Mouse (Mus musculus) megakaryocyte, embryonic 14.5 days (primary cell): Measurements from ENCODE around the gene Prickle3. TPM values are rescaled to one million over a fixed set of nuclear protein-coding genes. Genes with fewer than 3 reads are reported as not detected.
"Not testable (repeated sequence)": the region's sequence is repeated elsewhere in the genome, so short reads cannot be mapped to it uniquely, and the experiment has no call there.

Experiments used
- H3K27me3 ChIP-seq: replicated peaks from 2 replicates; pipeline ENCODE3; 2012; ENCODE audit warnings: inconsistent platforms
- H3K36me3 ChIP-seq: replicated peaks from 2 replicates; pipeline ENCODE3; 2012; ENCODE audit warnings: low read length, inconsistent platforms, mixed read lengths
- H3K4me1 ChIP-seq: 2 replicates; pipeline ENCODE4 v1.6.1; 2012; ENCODE audit warnings: inconsistent platforms
- H3K4me3 ChIP-seq: replicated peaks from 2 replicates; pipeline ENCODE3; 2012; ENCODE audit warnings: moderate library complexity, mild to moderate bottlenecking, inconsistent platforms
- H3K9me3 ChIP-seq: 2 replicates; pipeline ENCODE4 v1.6.1; 2012; ENCODE audit warnings: inconsistent platforms
- FLI1 ChIP-seq: IDR thresholded peaks from 2 replicates; pipeline ENCODE4 v1.6.1; 2012; ENCODE audit warnings: low read length, inconsistent platforms, mixed read lengths
- GATA1 ChIP-seq: IDR thresholded peaks from 3 replicates; pipeline ENCODE4 v1.6.1; 2012; ENCODE audit warnings: mixed read lengths, low read length, inconsistent platforms, borderline replicate concordance
- polyA plus RNA-seq: library from polyadenylated mRNA; stranded (reverse); fragments of >175 nt; gene quantifications from 2 replicates; pipeline ENCODE4 v1.2.3, GENCODE M21; 2012; ENCODE audit warnings: low replicate concordance; ENCODE audit not compliant: insufficient read depth

Gene Prickle3
- polyA plus RNA-seq, 1 experiment: 3.0 TPM

- Histone ChIP-seq H3K4me1 (no peaks in the 10 kb centered on the region), H3K9me3 (no peaks in the 10 kb centered on the region), H3K36me3 (no peaks in the 10 kb centered on the region), H3K27me3 (peaks cover 21% of the 10 kb centered on the region), H3K4me3 (no peak overlapping the region)
- no peak for TF ChIP-seq GATA1
- TF ChIP-seq FLI1: no peak
Observed at GRCm38 (mm10) chrX:7688321-7688720, 31.3 kb downstream of the Prickle3 start.

- Histone ChIP-seq H3K4me1 (peaks cover 3% of the 10 kb centered on the region; the same call in 1 of the 2 replicates), H3K4me3 (no peak overlapping the region), H3K9me3 (no peaks in the 10 kb centered on the region), H3K36me3 (no peaks in the 10 kb centered on the region), H3K27me3 (peaks cover 17% of the 10 kb centered on the region)
- TF ChIP-seq GATA1 (no peak), FLI1 (no peak)
Observed at GRCm38 (mm10) chrX:7690486-7690885, 33.4 kb downstream of the Prickle3 start.

- Histone ChIP-seq H3K9me3 (no peaks in the 10 kb centered on the region), H3K27me3 (peaks cover 7% of the 10 kb centered on the region), H3K36me3 (no peaks in the 10 kb centered on the region), H3K4me1 (peaks cover 3% of the 10 kb centered on the region; the same call in 1 of the 2 replicates), H3K4me3 (no peak overlapping the region)
- TF ChIP-seq FLI1 (no peak), GATA1 (no peak)
Observed at GRCm38 (mm10) chrX:7692862-7693261, 35.8 kb downstream of the Prickle3 start.

- Histone ChIP-seq H3K4me1 (peaks cover 15% of the 10 kb centered on the region), H3K9me3 (no peaks in the 10 kb centered on the region), H3K36me3 (peaks cover 30% of the 10 kb centered on the region), H3K4me3 (peak overlapping the region; percentile 92), H3K27me3 (no peaks in the 10 kb centered on the region)
- TF ChIP-seq GATA1: no peak
- no peak for TF ChIP-seq FLI1
Observed at GRCm38 (mm10) chrX:7696520-7696919, 39.5 kb downstream of the Prickle3 start.

- Histone ChIP-seq H3K9me3 (no peaks in the 10 kb centered on the region), H3K27me3 (no peaks in the 10 kb centered on the region), H3K4me1 (peaks cover 15% of the 10 kb centered on the region), H3K4me3 (peak within 1 kb of the TSS; percentile 92), H3K36me3 (peaks cover 35% of the 10 kb centered on the region)
- TF ChIP-seq FLI1 (no peak), GATA1 (no peak)
Observed at GRCm38 (mm10) chrX:7696954-7697381, 39.9 kb downstream of the Prickle3 start, which contains the start of gene Gpkow. Gene Gpkow (plus strand): TSS chrX:7697131.

GRCm38 (mm10) chrX:7713764-7714134 is 56.7 kb downstream of the Prickle3 start:
- Histone ChIP-seq H3K4me3 (peak overlapping the region; percentile 90), H3K36me3 (peaks cover 10% of the 10 kb centered on the region)
- not testable (repeated sequence) for H3K27me3 ChIP-seq, H3K9me3 ChIP-seq, H3K4me1 ChIP-seq

GRCm38 (mm10) chrX:7714135-7714899 is 57.3 kb downstream of the Prickle3 start, which contains the start of gene Wdr45:
Gene Wdr45 (plus strand): TSS chrX:7714333.
- H3K9me3 ChIP-seq, H3K27me3 ChIP-seq, H3K36me3 ChIP-seq, H3K4me1 ChIP-seq: not testable (repeated sequence)
- peak within 1 kb of the TSS; percentile 90 for H3K4me3 ChIP-seq

- H3K36me3 ChIP-seq, H3K27me3 ChIP-seq, H3K9me3 ChIP-seq, H3K4me3 ChIP-seq, H3K4me1 ChIP-seq: not testable (repeated sequence)
Observed at GRCm38 (mm10) chrX:7716058-7716457, 59.0 kb downstream of the Prickle3 start.

Other genes starting within 250 kb of the Prickle3 start
- 3.1 TPM in 1 of 2 replicates, not detected in the other for gene Foxp3, start 83.6 kb upstream of the Prickle3 start, polyA plus RNA-seq
- gene Ppp1r3f, start 83.0 kb upstream of the Prickle3 start, polyA plus RNA-seq: 0.54 and 1.3 TPM in 2 replicates
- 19.9 and 25.1 TPM in 2 replicates for gene Ccdc22, start 51.7 kb upstream of the Prickle3 start, polyA plus RNA-seq
- gene Cacna1f, start 50.2 kb upstream of the Prickle3 start, polyA plus RNA-seq: 0.03 TPM in 1 of 2 replicates, not detected in the other
- gene Syp, start 18.8 kb upstream of the Prickle3 start, polyA plus RNA-seq: 1.4 TPM in 1 of 2 replicates, not detected in the other
- 18.5 and 29.3 TPM in 2 replicates for gene Plp2, start 14.1 kb downstream of the Prickle3 start, polyA plus RNA-seq
- gene Magix, start 24.0 kb downstream of the Prickle3 start, polyA plus RNA-seq: not detected in 2 replicates
- gene Gpkow, start 39.9 kb downstream of the Prickle3 start, polyA plus RNA-seq: 2.4 TPM in 1 of 2 replicates, not detected in the other
- gene Wdr45, start 57.1 kb downstream of the Prickle3 start, polyA plus RNA-seq: 8.7 and 24.6 TPM in 2 replicates
- gene Gm45208, start 65.0 kb downstream of the Prickle3 start, polyA plus RNA-seq: 12.9 TPM in 1 of 2 replicates, not detected in the other
- 28.2 and 91.3 TPM in 2 replicates for gene Praf2, start 71.2 kb downstream of the Prickle3 start, polyA plus RNA-seq
- gene Ccdc120, start 93.6 kb downstream of the Prickle3 start, polyA plus RNA-seq: 8.5 and 31.6 TPM in 2 replicates
- 17.5 and 17.8 TPM in 2 replicates for gene Tfe3, start 105.3 kb downstream of the Prickle3 start, polyA plus RNA-seq
- 7.5 and 16.3 TPM in 2 replicates for gene Gripap1, start 132.5 kb downstream of the Prickle3 start, polyA plus RNA-seq
- gene Kcnd1, start 165.0 kb downstream of the Prickle3 start, polyA plus RNA-seq: 0.15 TPM in 1 of 2 replicates, not detected in the other
- gene Otud5, start 184.1 kb downstream of the Prickle3 start, polyA plus RNA-seq: 89.2 and 180 TPM in 2 replicates
- 177 and 348 TPM in 2 replicates for gene Pim2, start 221.0 kb downstream of the Prickle3 start, polyA plus RNA-seq
- 99.5 and 147 TPM in 2 replicates for gene Slc35a2, start 226.8 kb downstream of the Prickle3 start, polyA plus RNA-seq
- gene Pqbp1, start 242.0 kb downstream of the Prickle3 start, polyA plus RNA-seq: 135 and 223 TPM in 2 replicates
- gene Timm17b, start 242.1 kb downstream of the Prickle3 start, polyA plus RNA-seq: 139 and 161 TPM in 2 replicates